Mouse (Mus musculus) skeletal muscle tissue, postnatal 0 days (tissue): ENCODE results near the gene Gm15446. TPM values are rescaled to one million over a fixed set of nuclear protein-coding genes. Genes with fewer than 3 reads are reported as not detected.

Experiments
- polyA plus RNA-seq: library from polyadenylated mRNA; unstranded; fragments of >200 nt; fragmentation: Nextera tagmentation; extraction: Ambion mirVana; gene quantifications from 2 replicates; pipeline ENCODE4 v1.2.1, GENCODE M21; 2015

Gm15446 gene
- 0.33 and 0.36 TPM in 2 replicates for polyA plus RNA-seq

GRCm38 (mm10) chr5:109923261-109924071, at the start of gene Gm15446:
Gene Gm15446 (plus strand): TSS chr5:109923400.

Other genes with a start within 250 kb of the Gm15446 start
- 0.34 and 0.38 TPM in 2 replicates for gene 5430403G16Rik, start 232.4 kb upstream of the Gm15446 start, polyA plus RNA-seq
- gene 4930522L14Rik, start 171.5 kb upstream of the Gm15446 start, polyA plus RNA-seq: 3.8 and 4.1 TPM in 2 replicates
- 11.1 TPM in 2 replicates for gene Zfp932, start 73.1 kb downstream of the Gm15446 start, polyA plus RNA-seq
- gene Gm17655, start 149.1 kb downstream of the Gm15446 start, polyA plus RNA-seq: 1.2 and 1.3 TPM in 2 replicates
- 0.07 and 0.22 TPM in 2 replicates for gene Gm35315, start 171.0 kb downstream of the Gm15446 start, polyA plus RNA-seq
- gene Plcxd1, start 176.6 kb downstream of the Gm15446 start, polyA plus RNA-seq: 0.41 and 0.63 TPM in 2 replicates
- 16.2 and 18.0 TPM in 2 replicates for gene Gtpbp6, start 184.8 kb downstream of the Gm15446 start, polyA plus RNA-seq
- gene Zfp605, start 186.7 kb downstream of the Gm15446 start, polyA plus RNA-seq: 1.5 and 2.1 TPM in 2 replicates
- 16.7 and 16.9 TPM in 2 replicates for gene Chfr, start 212.4 kb downstream of the Gm15446 start, polyA plus RNA-seq